Comparison of ENCODE assay signal across 22 mouse cellular contexts in the genomic region with DNA sequence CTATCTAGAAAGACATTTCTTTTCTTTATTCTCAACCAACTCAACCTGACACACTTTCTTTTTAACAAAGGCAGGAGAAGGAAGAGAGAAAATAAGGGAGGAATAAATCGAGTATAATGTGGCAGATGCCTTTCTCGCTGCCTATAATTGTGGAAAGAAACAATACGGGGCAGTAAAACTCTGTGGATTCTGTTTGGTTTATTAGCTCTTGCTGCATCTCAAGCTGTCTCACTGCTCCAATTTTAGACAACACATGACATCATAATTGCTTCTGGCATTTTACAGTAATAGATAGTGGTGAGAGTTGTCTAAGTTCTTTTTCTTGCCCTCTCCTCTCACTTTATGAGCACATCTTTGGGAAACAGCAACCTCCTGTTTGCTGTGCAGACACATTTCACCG.
"Had no signal": no experiment of that assay in that cellular context is flagged by ENCODE, and none has a peak within 500 bp of the region (broad histone marks: within the 10 kb centered on the region; RNA-seq: fewer than 3 reads in every experiment).

No protein-coding gene starts in this region.

- H3K4me2 ChIP-seq: limb, embryonic 13.5 days; liver, embryonic 12.5 days; liver, embryonic 15.5 days; lung, embryonic 15.5 days; midbrain, embryonic 13.5 days; neural tube, embryonic 15.5 days had no signal

- H3K9ac ChIP-seq: limb, embryonic 13.5 days; liver, embryonic 12.5 days; liver, embryonic 15.5 days; lung, embryonic 15.5 days; midbrain, embryonic 13.5 days; neural tube, embryonic 15.5 days had no signal

- ATAC-seq: liver, embryonic 12.5 days; midbrain, embryonic 13.5 days; midbrain, embryonic 16.5 days had no signal

- DNase-seq: kidney, adult 18-20 months; kidney, adult 9 months; kidney, postnatal 14 days; kidney, postnatal 4 days; liver; lung, adult 18-20 months; lung, postnatal 10 days; lung, postnatal 36 days; thymus, adult 2 months; thymus, postnatal 25 days had no signal

- H3K36me3 ChIP-seq: limb, embryonic 10.5 days; limb, embryonic 13.5 days; liver, embryonic 12.5 days; liver, embryonic 15.5 days; lung, embryonic 15.5 days; midbrain, embryonic 10.5 days; midbrain, embryonic 13.5 days; neural tube, embryonic 15.5 days had no signal

- H3K27ac ChIP-seq: limb, embryonic 10.5 days; limb, embryonic 13.5 days; liver, embryonic 12.5 days; liver, embryonic 15.5 days; lung, embryonic 15.5 days; midbrain, embryonic 10.5 days; midbrain, embryonic 13.5 days; neural tube, embryonic 15.5 days; stomach, postnatal 0 days had no signal

- H3K4me1 ChIP-seq: limb, embryonic 13.5 days; liver, embryonic 12.5 days; liver, embryonic 15.5 days; lung, embryonic 15.5 days; megakaryocyte, embryonic 14.5 days; midbrain, embryonic 10.5 days; midbrain, embryonic 13.5 days had no signal

- H3K27me3 ChIP-seq: limb, embryonic 13.5 days; liver, embryonic 12.5 days; liver, embryonic 15.5 days; lung, embryonic 15.5 days; megakaryocyte, embryonic 14.5 days; midbrain, embryonic 13.5 days; neural tube, embryonic 15.5 days had no signal

- H3K4me3 ChIP-seq: limb, embryonic 10.5 days; limb, embryonic 13.5 days; liver, embryonic 12.5 days; liver, embryonic 15.5 days; lung, embryonic 15.5 days; megakaryocyte, embryonic 14.5 days; midbrain, embryonic 10.5 days; midbrain, embryonic 13.5 days; myocyte; neural tube, embryonic 15.5 days had no signal

- H3K9me3 ChIP-seq: limb, embryonic 10.5 days; limb, embryonic 13.5 days; liver, embryonic 12.5 days; liver, embryonic 15.5 days; lung, embryonic 15.5 days; megakaryocyte, embryonic 14.5 days; midbrain, embryonic 10.5 days; midbrain, embryonic 13.5 days; neural tube, embryonic 15.5 days had no signal
